Mouse (Mus musculus) right cerebral cortex, postnatal 36 days (tissue): ENCODE results near the gene Rcsd1.
"Not testable (repeated sequence)": the region's sequence is repeated elsewhere in the genome, so short reads cannot be mapped to it uniquely, and the experiment has no call there.

Experiments used
- DNase-seq, 2 experiments: peaks; one replicate each; pipeline ENCODE4 v3.0.0; 2022; ENCODE audit warnings: low spot score in 2 of 2, mixed read lengths in 1 of 2

The Rcsd1 gene

DNA sequence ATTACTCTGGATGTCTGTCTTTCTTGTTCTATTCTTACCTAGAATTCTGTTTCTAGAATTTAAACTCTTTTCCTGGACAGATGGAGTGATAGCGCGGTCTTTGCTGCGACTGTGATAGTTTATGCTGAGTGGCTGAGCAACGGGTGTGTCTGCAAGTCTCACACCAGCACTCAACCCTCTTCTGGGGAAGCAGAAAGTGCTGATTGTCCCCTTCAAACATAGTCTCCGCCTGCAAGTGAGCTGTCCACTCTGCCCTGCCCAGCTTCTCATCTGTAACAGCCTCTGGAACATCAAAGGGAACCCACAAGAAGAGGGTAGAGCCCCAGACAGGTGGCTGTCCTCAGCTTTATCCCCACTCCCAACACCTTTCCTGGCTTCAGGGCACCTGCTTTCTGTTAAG lies 19.7 kb downstream of the Rcsd1 start:
- DNase-seq: no peak

- no peak for DNase-seq
Measured at GRCm38 (mm10) chr1:165687861-165688260, 21.7 kb downstream of the Rcsd1 start.

DNA sequence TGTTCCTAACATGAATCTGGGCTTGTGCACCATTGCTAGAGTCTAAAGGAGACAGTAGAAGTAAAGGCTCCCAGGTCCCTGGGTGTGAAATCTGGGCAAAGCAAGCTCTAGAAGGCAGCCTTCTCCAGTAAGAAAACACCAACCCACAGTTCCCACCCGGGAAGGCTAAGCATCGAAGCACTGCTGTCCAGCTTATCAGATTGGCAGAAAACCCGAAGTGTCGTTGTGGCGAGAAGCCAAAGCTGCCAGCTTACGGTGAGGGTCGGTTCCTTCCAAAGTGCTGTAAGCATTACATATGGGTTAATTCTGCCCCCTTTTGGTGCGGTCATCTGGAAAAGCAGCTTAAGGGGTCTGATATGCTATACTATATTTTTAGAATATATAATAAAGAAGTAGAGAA lies 22.6 kb downstream of the Rcsd1 start:
- no peak for DNase-seq

DNA sequence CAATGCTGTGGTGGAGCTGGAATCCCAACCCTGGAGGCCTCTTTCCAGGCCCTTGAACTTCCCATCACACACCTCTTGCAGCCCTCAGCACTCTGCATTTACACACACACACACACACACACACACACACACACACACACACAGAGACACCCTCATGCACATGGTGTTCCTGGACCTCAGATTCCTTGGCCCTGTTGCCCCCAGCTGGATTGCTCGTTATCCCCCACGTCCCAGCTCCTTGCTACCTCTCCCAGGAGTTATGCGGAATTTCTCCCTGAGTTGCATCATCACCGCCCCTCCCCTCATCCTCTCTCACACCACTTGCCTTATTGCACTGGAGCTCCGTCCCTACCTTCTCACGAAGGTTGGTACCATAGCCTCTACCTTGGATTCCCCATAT lies 23.2 kb downstream of the Rcsd1 start:
- DNase-seq: no peak

DNA sequence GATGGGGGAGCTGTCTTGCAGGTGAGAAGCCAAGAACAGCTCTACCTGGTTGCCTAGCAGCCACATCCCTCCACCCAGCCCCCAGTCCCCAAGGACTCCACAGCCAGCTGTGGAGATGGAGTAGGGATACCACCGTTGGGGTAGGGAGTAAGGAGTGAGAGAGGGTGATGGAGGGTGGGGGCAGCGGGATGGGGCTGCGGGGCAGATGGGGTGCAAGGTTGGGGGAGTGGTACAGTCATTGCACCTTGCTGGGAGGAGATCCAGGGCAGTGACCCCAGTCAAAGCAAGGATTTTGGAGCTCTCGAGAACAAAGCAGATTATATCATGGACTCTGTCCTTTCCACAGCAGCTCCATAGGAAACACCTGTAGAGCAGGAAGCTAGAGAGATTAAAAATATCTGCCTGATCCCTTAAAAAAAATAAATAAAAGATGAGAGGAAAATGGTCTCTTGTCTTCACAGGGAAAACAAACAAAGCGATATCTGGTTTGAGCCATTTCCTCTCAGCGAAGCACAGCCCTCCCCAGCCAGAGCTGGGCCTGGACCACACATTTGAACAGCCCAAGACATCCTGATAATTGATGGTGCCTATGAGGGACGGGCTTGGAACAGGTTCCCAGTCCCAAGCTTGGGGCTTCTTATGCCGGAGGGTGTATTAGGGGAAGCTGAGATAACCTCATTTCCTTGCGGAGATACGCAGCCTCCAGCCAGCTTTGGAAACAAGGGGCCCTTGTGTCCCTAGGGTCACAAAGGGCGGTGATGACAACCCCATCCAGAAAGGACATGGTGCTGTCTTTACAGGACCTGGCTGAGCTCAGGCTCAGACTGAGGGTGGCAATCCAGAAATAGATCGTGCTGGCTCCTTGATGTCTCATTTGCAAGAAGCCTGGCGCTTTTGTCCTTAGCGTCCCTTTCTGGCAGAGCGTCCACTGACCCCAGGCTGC lies 25.0 kb downstream of the Rcsd1 start:
- DNase-seq: no peak

DNA sequence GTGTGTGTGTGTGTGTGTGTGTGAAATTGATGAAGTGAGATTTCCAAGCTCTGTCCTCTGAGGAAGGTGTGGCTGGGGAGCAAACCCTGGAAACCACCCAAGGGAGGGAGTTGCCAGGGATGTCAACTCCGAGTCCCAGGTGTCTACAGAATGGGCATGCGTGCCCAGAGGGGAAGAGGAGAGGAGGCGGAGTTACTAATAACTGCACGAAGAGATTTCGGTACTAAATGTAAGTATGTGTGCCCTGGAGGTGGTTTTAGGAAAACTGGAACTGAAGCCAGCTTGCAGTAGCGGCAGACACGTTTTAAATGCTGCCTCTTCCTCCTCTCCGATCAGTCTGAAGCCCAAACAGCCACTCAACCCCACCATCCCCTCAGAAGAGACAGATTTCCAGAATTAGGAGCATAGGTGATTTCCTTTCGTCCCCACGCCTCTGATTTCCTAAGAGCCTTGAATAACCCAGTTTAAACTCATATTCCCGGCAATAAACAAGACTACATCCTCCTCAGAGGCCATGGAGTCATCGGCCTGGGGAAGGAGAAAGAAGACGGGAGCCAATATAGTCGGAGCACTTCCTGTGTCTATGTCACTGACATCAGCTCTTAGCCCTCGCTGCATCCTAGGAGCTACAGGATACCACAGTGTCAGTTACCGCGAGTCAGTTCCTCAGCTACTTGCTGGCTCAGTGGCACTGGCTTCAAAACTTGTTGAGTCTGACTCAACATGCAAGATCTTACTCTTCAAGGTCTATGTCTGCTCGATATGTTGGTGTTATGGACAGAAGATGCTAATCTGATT lies 27.3 kb downstream of the Rcsd1 start:
- no peak for DNase-seq

DNA sequence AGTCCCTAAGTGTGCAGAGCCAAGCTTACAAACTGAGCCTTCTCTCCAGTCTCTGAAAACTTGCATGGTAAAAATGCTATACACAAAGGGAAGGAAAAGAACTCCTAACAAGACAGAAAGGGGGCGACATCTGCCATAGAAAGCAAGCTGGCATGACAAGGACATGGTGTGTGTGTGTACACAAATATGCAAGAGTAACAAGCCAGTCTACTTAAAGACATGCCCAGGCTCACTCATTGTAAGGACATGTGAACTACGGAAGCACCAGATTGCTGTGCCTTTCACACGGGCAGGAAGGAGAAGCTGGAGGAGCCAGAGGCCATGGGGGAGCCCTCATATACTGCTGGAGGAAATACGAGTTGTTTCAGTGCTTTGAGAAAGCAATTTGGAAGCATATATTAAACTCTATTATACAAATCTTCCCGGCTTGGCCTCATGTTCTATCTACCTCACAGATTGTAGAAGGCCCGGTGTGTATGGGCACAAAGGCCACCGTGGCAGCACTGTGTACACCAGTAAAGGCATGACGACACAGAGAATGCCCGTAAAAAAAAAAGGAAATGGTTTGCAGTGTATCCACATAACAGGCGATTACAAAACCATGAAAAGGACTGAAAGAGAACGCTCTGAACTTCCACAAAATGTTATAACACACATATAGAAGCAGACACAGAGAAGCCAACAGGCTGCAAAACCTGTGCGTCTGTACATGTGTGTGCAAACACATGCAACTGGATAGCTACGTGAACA lies 28.3 kb downstream of the Rcsd1 start:
- DNase-seq: no peak

DNA sequence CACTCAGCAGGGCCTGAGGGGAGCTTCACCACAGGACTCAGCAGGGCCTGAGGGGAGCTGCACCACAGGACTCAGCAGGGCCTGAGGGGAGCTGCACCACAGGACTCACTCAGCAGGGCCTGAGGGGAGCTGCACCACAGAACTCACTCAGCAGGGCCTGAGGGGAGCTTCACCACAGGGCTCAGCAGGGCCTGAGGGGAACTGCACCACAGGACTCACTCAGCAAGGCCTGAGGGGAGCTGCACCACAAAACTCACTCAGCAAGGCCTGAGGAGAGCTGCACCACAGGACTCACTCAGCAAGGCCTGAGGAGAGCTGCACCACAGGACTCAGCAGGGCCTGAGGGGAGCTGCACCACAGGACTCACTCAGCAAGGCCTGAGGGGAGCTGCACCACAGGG lies 29.5 kb downstream of the Rcsd1 start:
- DNase-seq: not testable (repeated sequence)

GRCm38 (mm10) chr1:165679618-165679997 lies 29.9 kb downstream of the Rcsd1 start:
- DNase-seq: no peak

DNA sequence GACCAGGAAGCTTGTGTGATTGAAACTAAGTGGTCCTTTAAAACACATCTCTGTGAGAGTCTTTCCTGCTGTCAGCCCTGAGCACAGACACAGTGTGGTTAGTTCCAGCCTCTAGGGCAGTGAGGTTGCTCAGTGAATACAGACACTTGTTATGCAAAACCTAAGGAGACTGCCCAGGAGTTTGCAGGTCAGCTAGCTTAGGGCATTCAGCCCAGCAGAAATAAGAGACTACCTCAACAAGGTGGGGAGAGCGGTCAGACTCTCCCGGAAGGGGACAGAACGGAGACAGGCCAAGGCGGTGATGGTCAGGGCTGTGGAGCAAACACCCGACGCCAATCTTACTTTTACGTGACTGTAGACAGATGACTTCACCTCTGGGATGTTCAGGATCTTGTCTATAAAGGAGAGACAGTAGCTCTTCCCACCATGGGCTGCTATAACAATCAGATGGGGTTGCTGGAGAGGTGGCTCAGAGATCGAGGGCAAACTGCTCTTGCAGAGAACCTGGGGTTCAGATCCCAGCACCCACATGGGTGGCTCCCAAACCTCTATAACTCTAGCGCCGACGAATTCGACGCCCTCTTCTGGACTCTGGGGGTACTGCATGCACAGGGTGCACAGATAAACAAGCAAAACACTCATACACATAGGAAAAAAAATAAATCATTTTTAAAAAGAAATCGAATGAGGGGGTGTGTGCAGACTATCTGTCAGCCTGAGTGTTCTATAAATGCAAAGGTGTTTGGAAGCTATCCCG lies 30.5 kb downstream of the Rcsd1 start:
- no peak for DNase-seq

- DNase-seq: no peak
Measured at GRCm38 (mm10) chr1:165677558-165677957, 32.0 kb downstream of the Rcsd1 start.

DNA sequence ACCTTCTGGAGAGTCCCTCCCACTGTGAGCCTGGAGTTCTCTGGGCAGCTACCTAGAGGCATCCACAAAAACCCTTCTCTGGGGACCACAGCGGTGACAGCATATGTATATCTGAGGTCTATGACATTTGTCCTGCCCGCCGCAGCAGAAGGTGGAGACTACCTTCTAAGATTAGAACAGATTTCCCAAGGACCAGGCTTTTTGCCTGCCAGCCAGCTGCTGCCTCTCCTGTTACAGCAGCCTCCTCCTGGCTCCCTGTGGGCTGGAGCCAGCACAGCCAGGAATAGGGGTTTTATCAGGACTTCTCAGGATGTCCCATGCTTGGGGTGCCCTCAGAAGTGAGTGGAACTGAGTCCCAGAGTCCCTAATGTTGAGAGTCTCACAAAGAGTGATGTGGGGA lies 32.6 kb downstream of the Rcsd1 start:
- DNase-seq: no peak

GRCm38 (mm10) chr1:165675167-165675566 lies 34.4 kb downstream of the Rcsd1 start:
- DNase-seq: no peak

DNA sequence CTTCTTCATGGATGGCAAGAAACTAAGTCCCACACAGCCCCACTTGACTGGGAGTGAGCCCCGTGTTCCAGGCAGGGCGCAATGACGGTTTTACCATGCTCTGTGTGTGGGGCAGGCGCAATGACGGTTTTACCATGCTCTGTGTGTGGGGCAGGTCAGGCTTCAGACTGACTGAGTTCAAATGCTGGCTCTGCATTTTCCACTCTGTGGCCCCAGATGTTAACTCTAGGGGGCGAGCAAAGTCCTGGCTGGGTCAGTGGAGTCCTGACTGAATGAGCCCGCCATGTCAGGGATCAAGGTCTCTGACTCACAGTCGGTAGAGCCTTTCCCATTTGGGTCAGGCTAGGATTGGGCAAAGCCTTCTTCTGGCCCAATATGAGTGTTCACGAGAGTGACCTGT lies 37.2 kb downstream of the Rcsd1 start:
- DNase-seq: no peak

GRCm38 (mm10) chr1:165670056-165670455 lies 39.5 kb downstream of the Rcsd1 start:
- DNase-seq: no peak

DNA sequence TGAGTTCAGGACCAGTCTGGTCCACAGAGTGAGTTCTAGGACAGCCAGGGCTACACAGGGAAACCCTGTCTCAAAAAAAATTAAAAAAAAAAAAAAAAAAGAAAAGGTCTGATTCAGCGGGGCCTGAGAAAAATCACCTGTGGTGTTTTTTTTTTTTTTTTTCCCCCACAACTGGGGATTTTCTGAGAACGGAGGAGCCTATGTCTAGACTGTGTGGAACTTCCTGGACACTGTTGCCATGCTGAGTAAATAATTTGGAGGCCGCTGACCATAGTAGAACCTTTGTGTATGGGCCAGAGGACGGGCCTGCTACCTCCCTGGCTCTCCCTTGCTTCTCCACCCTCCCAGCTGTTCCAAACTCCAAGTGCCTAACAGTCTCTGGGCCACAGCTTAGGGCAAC lies 40.7 kb downstream of the Rcsd1 start:
- DNase-seq: no peak

GRCm38 (mm10) chr1:165667380-165667779 lies 42.2 kb downstream of the Rcsd1 start:
- no peak for DNase-seq

- no peak for DNase-seq
Measured at GRCm38 (mm10) chr1:165666944-165667343, 42.6 kb downstream of the Rcsd1 start.

GRCm38 (mm10) chr1:165665758-165666157 lies 43.8 kb downstream of the Rcsd1 start:
- no peak for DNase-seq

GRCm38 (mm10) chr1:165663277-165663676 lies 46.3 kb downstream of the Rcsd1 start:
- DNase-seq: no peak

DNA sequence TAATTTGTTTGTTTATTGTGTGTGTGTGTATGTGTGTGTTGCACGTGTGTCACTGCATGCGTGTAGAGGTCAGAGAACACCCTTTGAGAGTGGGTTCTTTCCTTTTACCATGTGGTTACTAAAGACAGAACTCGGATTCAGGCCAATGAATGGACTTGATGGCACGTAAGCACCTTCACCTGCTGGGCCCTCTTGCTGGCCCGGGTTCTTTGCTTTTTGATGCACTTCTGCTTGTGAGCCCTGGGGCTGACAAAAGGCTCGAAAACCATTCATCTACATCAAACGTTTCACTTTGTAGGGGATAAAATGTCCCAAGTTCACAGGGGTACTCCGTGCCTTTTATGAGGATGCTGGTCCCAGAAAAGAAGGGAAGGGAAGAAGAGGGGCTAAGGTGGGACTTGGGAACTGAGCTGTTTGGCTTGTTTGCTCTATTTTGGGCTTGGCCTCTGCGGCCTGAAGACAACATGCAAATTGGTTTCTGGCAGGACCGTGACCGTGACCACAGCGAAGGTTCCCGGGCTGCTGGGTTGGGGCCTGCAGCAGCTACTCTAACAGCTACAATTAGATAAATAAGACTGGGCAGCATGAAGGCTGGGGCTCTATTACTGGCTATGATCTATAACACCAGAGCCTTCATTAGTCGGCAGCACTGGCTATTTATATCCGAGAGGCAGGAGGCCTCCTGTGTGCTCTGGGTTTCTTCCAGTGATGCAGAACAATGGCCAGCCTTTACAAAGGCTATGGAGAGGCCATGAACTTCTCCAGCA lies 46.9 kb downstream of the Rcsd1 start:
- no peak for DNase-seq
